Mouse (Mus musculus): ENCODE measurements around the gene Acss1. TPM values are rescaled to one million over a fixed set of nuclear protein-coding genes. Genes with fewer than 3 reads are reported as not detected.

Acss1 gene
- total RNA-seq, 2 experiments from 2014 or later, result 19.5 to 21.9 TPM

DNA sequence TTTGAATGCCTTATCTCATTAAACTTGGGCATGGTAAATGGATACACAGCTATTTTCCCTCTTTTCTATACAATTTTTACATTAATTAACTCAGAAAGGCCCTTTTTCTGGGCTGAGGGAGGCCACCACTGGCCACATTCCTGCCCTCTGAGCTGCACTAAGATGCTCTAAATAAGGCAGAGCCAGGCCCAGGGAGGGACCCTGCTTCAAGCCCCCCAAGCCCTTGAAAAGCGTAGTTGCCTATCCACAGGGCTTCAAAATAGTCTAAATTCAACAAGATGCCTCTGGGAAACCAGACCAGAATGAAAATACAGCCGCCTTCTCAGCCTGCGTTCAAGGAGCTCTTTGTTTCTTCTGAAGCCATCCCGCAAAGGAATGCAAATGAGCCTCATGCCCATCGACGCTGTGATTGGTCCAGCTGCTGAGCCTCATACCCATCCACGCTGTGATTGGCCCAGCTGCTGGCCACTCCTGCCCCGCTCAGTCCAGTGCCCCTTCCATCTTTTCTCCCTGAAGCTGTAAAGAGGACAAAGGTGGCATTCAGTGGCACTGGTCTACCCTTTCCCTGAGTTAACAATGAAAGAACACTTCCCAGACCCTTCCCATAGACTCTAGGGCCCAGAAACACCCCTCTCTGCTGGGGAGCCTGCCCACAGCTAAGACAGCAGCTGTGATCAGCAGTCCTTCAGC lies 24.4 kb downstream of the Acss1 start:
- peak; percentile 63 to 71 for DNase-seq (ENCODE audit: low spot score in 2 of 2)

DNA sequence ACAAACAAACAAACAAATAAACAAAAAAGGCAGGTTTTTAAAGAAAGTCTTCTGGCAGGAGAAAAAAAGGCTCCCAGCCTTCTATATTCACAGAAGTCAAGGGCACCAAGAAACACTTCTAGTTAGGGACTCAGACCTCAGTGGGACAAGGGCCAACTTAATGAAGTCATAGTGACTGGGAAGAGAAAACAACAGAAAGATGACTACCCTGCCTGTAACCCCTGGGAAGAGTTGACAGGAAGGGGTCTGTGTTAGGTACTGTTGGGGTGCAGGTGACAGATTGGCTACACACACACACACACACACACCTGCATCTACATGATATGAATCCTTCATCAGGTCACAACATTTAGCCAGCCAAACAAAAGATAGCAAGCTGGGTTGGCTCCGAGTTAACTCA lies 25.1 kb downstream of the Acss1 start:
- no peak for DNase-seq (ENCODE audit: low spot score in 2 of 2)

- DNase-seq (ENCODE audit: low spot score in 2 of 2), result no peak
Measured at GRCm38 (mm10) chr2:150638370-150638733, 29.9 kb downstream of the Acss1 start.

DNA sequence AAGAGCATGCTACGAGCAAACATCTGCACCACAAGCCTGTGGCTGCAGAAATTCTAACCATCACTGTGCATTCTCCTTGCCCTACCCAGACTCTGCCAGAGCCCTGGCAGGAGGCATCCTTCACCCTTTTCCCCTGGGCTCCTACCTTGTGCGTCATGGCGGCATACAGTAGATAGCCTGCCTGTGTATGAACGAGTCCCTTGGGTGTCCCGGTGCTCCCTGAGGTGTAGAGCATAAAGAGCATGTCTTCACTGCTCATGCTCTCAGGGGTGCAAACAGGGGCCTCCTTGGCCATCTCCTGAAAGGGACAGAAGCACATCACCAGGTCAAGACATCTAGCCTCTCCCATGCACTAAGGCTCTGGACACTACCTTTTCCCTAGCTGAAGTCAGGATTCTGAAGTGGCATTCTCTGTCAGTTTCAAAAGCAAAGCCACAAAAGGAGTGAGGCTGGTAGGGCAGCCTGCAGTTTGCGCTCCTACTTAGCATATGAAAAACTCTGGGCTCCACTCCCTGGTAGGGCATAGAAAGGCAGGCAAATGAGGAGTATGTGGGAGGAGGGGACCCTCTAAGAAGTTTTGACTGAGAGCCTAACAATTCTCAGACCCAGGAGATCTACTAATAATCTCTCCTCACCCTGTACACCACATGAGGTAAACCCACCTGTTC lies 30.5 kb downstream of the Acss1 start:
- DNase-seq (ENCODE audit: low spot score in 2 of 2), result no peak

DNA sequence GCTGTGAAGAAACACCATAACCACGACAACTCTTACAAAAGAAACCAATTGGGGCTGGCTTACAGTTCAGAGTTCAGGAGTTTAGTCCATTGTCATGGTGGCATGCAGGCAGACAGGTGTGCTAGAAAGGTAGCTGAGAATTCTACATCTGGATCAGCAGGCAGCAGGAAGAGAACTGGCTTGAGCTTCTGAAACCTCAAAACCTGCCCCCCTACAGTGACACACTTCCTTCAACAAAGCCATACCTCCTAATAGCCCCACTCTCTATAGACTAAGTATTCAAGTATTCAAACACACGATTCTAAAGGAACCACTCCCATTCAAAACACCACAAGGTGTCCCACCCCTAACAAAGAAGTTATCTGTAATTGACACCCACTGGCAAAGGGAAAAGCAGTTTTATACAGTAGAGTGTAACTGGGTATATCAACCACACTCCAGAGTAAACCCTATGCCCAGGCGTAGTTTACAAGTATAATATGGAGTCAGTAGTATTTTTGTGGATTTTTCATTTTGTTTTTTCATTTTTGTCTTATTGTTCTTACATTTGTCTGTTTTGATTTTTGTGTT lies 32.3 kb downstream of the Acss1 start:
- no peak for DNase-seq (ENCODE audit: low spot score in 2 of 2)

DNA sequence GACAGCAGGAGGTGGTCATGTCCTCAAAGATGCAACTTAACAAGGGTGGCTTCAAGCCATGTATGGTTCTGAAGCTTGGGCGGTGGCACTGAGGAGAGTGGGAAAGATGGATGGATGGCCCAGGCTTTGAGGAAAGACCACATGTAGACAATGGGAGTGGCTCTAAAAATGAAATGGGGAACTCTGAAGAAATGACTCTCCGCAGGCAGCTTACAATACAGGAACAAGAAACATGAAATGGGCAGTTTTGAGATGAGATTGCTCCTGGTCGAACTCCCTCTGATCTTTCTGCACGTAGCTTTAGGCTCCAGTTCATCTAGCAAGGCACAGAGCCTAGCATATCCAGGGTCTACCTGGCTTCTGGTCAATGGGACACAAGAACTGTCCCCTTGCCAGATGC lies 39.0 kb downstream of the Acss1 start:
- DNase-seq (ENCODE audit: low spot score in 2 of 2), result no peak

DNA sequence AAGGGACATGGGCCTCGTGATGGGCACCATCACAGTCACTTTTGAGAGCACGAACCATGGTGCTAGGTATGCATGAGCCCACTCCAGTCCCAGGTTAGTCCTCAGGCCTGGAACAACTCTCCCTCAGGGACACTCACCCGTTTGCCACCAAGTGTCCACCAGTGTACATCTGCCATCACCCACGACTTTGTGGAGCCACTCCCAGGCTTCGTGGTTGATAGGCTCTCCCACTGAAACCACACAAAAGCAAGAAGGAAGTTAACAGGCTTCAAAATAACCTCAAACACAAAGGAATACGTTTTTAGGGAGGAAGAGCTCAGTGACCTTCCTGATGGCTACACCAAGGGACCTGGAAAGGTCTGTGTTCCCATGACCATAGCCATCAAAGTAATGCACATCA lies 41.2 kb downstream of the Acss1 start:
- no peak for DNase-seq (ENCODE audit: low spot score in 2 of 2)

GRCm38 (mm10) chr2:150624926-150625325 lies 43.4 kb downstream of the Acss1 start:
- DNase-seq (ENCODE audit: low spot score in 2 of 2), result no peak

DNA sequence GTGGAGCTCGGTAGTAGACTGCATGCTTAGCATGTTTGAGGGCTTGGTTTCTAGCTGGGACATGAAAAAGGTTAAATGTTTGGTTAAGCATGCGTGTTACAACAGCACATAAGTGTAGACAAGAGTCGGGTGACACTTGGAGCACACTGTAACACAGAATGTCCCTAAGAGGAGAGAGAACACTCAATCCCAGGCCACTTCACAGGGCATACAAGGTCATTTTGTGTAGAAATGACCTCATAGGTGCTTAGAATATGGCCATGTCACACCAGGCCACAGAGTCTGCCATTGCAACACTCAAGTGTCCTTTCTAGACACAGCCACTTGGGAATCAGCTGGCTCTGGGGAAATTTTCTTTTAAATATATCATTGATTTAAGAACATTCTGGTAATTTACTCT lies 44.3 kb downstream of the Acss1 start:
- DNase-seq (ENCODE audit: low spot score in 2 of 2), result no peak

DNA sequence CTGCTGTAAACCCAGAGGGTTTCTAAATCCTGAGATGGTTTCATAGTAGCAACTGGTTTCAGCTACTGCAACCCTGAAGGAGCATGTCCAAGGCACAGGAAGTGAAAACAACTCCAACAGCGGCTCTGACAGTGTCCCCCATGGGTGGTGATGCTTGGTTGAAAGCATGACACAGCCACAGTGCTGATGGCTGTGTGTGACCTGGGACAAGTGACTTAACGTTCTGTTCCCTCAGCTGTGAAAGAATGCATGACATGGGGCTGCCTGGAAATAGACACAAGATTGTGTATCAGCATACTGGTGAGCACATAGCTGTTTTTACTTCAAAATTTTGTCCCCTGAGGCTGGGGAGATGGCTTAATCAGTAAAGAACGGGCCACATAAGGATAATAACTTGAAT lies 46.6 kb downstream of the Acss1 start:
- no peak for DNase-seq (ENCODE audit: low spot score in 2 of 2)

DNA sequence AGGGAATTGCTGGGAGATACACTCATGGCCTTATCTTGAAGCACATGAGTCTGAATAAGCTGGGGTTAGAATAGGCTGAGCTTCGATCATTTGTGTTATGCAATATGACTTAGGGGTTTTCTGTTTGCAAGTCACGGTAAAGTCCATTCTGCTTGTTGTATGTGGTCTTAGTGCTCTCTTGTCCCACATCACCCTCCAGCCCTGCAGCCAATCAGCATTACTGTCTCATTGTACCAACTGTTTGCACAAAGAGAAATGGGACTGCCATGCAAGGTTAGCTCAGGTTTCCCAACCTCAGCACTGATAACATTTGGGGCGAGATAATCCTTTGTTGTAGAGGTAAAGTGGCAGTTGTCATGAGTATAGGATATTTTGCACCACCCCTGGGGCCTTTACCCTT lies 58.2 kb downstream of the Acss1 start:
- DNase-seq (ENCODE audit: low spot score in 2 of 2), result no peak

DNA sequence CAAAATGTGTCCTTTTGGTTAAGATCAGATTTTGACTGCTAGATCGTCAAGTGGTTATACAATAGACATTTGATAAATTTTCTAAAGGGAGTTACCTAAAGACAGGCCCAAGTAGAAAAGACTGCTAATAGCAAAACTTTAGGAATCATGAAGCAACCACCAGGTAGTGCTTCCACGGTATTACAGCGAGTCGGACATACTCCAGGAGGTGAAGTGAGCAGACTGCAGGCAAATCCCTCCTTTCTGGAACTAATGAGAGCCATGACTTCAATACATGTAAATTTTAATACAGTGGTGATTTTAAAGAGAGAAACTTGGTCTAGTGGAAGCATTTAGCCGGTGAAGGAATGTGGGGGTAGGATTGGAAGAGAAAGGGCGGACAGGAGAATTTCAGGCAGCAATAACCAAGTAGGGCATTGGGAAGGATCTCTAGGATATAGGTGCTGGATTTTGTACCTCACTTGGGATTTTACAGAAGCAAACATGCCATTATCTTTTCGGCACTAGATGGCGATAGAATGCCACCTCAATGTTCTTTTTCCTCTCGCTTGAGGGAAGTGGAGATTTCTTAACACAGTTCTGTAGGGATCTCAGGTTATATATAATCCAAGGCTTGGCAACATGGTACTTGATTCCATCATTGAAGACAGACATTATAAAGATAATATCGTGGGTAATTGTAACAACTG lies 59.3 kb downstream of the Acss1 start:
- peak; percentile 72 to 75 for DNase-seq (ENCODE audit: low spot score in 2 of 2)

- peak; percentile 97 to 98 for DNase-seq (ENCODE audit: low spot score in 2 of 2)
Measured at GRCm38 (mm10) chr2:150608087-150608799, 60.1 kb downstream of the Acss1 start, which contains the start of gene Apmap. Gene Apmap (minus strand): TSS chr2:150608567.

DNA sequence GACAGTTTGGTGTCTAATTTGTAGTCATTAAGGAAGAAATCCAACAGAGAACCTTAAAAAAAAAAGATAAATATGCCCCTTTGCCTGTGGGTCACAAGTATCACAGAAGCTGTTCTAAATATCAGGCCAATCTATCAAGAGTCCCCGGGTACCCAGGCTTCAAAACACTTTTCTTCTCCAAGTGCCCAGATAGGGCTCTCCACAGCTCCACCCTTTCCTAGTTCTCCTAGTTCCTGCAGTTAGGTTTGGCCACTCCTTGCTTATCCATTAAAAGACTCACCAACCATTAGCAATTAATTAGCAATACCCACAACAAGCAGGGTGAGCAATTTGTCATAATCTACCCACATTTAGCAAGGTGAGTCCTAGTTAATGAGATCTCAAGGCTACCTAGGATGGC lies 61.2 kb downstream of the Acss1 start:
- no peak for DNase-seq (ENCODE audit: low spot score in 2 of 2)

- no peak for DNase-seq (ENCODE audit: low spot score in 2 of 2)
Measured at GRCm38 (mm10) chr2:150604802-150605201, 63.5 kb downstream of the Acss1 start.

- no peak for DNase-seq (ENCODE audit: low spot score in 2 of 2)
Measured at GRCm38 (mm10) chr2:150602166-150602565, 66.1 kb downstream of the Acss1 start.

- DNase-seq (ENCODE audit: low spot score in 2 of 2), result no peak
Measured at GRCm38 (mm10) chr2:150600263-150600662, 68.0 kb downstream of the Acss1 start.

DNA sequence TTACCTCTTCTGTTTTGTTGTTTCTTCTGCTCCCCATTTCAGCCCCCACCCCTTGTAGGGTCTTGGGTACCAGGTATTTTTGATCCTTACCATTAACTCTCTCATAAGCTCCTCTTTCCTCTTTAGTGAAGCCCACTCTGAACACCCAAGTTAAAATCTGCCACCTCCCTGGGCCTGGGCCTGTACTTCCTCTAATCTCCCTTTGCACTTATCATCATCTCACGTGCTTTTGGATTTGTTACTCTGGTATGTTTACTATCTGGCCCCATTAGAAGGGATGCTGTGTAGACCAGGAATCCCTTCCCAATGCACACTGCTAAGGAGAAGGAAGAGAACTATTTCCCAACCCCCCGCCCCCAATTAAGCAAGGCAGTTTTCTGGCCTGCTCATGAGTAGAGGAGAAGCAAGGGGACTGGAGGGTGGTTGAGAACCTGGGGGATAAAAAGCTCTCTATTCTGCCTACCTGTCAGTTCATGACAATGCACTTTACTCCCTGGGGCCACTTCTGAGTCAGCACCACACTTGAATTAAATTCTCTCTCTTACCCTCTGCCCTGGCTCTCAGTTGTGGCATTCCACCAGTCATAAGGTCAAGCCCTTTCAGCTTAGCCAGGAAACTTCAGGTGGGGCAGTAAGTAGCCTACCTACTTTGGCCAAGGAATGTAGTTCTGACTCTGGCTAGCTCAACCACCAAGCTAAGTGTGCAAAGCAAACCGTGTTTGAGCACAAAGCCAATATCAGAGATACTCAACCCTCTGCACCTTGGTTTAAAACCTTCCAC lies 72.7 kb downstream of the Acss1 start:
- DNase-seq (ENCODE audit: low spot score in 2 of 2), result no peak

DNA sequence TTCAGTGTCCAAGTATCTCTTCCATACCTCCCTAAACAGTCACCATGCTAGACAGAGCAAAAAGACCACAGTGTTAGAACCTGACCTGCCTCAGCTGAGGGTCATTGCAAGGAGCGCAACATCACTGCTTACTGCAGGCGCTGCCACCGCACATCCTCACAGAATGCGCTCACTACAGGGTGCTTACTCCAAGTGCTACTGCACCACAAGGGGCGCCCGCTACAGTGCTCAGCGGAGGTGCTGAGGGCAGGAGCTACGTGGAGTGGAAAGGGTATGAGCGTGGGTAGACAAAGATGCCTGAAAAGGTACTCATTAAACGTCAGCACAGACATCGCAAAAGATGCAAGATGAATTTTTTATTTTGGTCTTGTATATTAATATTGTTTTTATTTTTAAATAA lies 79.2 kb downstream of the Acss1 start:
- DNase-seq (ENCODE audit: low spot score in 2 of 2), result no peak

DNA sequence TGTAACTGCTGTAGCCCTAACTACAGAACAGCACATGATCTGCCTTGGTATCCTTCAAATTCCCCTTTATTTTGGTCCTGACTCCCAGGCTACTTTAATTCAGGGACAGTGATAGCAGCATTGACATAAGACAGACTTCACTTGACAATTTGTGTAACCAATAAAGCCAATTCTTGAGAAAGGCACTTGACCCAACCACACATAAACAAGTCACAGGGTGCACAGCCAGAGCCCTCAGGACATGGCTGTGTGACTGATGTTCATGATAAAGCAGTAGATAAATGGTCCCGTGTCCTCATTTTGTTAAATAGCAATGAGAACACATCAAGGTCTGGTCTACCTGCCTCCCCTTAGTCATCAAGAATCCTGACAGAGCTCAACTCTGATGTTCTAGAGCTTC lies 88.7 kb downstream of the Acss1 start:
- DNase-seq (ENCODE audit: low spot score in 2 of 2), result no peak

DNA sequence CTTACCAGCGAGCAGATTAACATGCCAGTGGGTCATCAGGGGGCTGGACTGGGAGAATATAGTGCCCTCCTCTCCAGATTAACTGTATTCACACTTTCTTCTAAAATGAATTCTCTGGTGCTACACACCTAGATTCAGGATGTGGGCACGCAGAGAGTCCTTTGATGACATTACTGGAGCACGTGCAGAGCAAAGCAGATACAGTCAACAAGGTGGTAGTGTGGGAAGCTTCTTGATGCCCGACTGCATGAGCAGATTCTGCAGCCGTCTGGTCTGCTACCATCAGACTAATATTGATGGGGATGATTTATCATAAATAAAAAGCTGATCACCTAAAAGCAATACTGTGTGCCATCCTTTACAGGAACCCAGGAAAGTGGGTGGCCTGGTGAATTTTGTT lies 89.7 kb downstream of the Acss1 start:
- DNase-seq (ENCODE audit: low spot score in 2 of 2), result no peak

Measured in layer of hippocampus, postnatal 10 days (tissue).